Mouse (Mus musculus): ENCODE results near the gene Slk. TPM values are rescaled to one million over a fixed set of nuclear protein-coding genes. Genes with fewer than 3 reads are reported as not detected.
A peak's percentile ranks its signal among the peaks of the same experiment; 100 is the strongest.
"Not testable (repeated sequence)": the region's sequence is repeated elsewhere in the genome, so short reads cannot be mapped to it uniquely, and the experiment has no call there.

Gene Slk
- total RNA-seq, 2 experiments from 2014 or later: 101 to 164 TPM

DNA sequence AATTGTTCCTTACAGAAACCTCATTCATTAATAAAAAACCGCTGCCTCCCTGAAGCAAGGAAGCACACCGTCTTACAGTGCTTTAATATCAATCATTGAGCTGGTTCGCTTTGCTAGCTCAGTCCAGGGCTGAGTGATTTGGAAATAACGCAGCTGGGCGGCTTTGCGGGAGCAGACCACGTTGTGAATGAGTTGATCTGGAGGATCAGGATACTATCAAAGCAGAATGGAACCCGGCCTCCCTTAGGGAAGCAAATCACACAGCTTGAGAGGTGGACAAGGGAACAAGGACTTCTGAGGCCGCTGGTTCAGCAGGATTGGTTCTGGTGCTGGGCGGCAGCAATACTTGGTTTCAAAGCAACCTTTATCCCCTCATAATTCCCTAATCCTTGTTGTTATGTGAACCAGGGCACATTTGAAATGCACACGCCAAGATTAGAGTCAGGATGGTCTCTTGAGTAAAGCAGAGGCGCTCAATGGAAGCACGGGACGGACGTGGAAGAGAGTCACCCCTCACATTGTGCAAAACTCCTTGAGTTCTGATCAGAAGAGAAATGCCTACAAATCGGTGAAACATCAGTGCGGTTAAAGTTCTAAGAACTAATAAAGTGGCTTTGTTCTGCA is 14.3 kb upstream of the Slk start:
- no peak for ATAC-seq (replicated peaks; ENCODE audit: low FRiP score, low TSS enrichment, poor library complexity, severe bottlenecking)

DNA sequence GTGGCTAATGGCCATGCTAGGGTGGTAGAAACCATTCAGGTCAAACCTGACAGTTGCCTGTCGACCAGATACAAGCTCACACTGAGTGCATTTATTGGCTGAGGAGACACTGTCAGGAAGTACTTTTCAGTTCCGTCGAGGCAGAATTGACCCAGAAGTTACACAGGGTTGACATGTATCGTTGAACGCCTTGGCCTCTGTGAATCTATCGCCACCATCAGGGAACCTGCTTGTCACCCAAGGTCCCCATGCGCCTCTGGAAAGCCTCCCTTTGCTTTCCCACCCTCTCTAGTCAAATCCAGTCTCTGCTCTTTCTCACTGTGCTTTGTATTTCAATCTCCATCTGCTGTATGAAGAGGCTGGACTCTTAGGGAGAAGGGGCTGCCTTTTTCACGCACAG is 13.5 kb upstream of the Slk start:
- no peak for ATAC-seq (replicated peaks; ENCODE audit: low FRiP score, low TSS enrichment, poor library complexity, severe bottlenecking)

DNA sequence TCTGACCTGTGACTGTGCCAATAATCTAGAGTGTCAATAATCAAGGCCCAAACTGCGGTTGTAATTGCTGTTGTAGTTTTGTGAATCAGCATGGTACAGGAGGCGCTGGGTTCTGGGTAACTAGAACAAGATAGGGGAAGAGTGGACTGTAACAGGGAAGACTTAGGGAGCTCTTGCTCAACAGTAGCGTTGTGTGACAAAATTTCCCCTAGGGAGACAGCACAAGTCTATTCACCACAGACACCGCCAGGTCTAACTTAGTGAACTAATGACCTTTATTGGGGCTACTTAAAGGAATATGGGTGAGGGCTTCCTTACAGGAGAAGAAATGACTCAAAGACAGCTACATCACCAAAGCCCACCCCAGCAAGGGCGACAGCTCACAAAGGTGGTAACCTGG is 9.4 kb upstream of the Slk start:
- no peak for ATAC-seq (replicated peaks; ENCODE audit: low FRiP score, low TSS enrichment, poor library complexity, severe bottlenecking)

DNA sequence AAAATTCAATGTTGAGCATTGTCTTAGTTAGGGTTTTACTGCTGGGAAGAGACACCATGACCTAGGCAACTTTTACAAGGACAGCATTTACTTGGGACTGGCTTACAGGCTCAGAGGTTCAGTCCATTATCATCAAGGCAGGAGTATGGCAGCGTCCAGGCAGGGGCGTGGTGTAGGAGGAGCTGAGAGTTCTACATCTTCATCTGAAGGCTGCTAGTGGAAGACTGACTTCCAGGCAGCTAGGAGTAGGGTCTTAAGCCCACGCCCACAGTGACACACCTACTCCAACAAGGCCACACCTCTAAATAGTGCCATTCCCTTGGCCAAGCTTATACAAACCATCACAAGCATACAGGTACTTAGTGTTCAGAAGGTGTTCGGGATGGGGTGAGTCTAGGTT is 7.5 kb upstream of the Slk start:
- ATAC-seq (replicated peaks; ENCODE audit: low FRiP score, low TSS enrichment, poor library complexity, severe bottlenecking): not testable (repeated sequence)

DNA sequence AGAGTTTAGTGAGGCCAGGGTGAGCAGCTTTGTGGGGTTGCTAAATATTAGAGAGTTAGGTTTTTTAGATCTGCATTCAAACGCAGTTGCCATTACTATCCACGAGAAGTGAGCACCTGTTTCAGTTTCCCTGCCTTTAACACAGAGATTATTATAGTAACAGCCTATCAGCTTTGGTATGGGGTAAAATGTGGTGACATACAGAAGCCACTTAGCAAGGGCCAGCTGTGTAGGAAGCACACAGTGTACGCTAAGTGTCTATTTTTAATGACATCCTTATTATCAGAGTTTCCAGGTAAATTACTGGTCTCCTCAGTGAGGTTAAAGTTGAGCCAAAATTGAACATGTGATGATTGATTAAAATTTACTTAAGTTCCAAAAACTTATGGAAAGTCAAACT is 5.8 kb upstream of the Slk start:
- no peak for ATAC-seq (replicated peaks; ENCODE audit: low FRiP score, low TSS enrichment, poor library complexity, severe bottlenecking)

DNA sequence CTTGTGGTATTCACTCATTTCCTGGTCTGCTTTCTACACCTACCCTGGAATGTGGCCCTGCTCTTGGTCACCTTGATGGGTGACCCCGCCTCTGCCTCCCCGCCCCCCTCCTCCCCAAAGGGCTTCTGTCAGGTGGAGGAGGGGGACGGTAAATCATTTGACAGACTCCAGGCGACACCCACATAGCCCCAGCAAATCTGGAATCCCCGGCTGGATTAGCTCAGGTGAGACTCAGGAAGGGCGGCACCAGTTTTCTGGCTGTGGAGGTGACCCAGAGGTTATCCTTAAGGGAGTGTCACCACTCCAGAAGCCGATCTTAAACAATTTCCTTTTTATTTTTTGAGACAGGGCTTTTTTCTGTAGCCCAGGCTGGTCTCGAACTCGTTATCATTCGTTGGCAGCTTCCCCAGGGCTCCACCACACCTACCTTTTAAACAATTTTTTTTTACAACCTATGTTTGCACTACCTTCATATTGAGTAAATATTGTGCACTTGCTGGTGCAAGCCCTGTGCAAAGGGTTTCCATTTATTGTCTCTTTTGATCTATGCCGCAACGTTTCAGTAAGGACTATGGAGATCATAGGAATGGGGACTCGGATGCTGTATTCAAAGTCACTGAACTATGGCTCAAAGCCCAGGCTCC is 775 bp upstream of the Slk start:
- ATAC-seq (replicated peaks; ENCODE audit: low FRiP score, low TSS enrichment, poor library complexity, severe bottlenecking): peak; percentile 5; the same call in 1 of the 2 replicates

DNA sequence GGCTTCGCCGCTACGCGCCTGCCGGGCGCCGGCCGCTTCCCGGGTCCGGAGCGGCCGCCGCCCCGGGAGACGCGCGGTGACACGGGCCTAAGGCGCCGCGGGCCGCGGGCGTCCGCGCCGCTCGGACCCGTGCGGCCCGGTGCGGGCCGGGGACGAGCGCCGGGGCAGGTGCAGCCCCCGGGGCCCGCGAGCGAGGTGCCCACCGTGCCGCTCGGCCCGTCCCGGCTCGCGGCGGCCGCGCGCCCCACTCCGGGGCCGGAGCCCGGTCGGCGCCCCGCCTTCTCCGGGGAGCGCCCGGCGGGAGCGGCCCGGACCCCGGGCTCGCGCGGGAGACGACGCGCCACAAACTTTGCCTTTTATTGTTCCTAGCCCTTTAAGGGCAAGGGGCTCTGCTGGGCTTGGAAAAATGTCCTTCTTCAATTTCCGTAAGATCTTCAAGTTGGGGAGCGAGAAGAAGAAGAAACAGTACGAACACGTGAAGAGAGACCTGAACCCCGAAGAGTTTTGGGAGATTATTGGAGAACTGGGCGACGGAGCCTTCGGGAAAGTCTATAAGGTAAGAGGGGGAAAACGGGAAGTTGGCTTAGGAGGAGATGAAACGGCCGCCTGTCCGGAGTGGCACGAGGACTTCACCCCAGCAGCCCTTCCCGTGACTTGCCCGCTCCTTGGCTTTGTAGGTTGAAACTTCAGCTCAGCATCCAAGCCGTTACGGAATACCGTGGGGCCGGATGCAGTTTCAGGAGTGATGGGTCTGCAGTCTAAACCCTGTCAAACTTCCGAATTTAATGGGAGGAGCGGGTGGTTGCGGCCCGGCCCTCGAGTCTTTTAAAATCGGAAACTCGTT is 532 bp downstream of the Slk start:
- ATAC-seq (replicated peaks; ENCODE audit: low FRiP score, low TSS enrichment, poor library complexity, severe bottlenecking): peak; percentile 34

DNA sequence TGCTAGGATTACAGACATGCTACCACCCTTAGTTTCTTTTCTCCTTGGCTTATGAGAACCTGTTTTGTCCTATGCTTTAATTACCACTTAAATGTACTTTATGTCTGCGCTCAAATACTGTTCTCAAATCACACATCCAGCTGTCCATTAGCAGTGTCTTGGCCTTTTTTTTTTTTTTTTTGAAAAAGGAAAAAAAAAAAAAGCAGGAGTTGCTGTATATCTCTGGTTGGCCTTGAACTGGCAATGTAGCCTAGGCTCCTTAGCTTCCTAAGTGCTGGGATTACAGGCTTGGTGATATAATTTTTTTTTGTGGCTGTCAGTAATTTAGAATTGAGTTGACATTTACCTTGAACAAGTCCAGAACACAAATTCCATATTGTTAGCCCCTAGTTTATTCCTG is 6.3 kb downstream of the Slk start:
- ATAC-seq (replicated peaks; ENCODE audit: low FRiP score, low TSS enrichment, poor library complexity, severe bottlenecking): no peak

DNA sequence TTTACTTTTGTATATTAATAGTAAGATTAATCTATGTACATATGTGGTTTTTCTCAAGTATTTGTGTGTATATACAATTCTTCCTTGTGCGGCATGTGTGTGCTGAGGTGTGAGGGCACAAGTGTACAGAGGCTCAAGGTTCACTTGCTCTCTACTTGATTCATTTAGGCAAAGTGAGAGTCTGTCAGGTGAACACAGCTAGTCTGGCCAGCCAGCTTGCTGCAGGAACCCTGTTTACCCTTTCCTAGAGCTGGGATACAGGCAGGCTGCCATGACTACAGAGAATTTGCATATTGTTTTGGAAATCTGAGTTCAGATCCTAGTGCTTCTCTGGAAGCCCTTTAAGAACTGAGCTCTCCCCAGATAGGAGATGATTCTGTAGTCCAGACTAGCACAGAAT is 7.5 kb downstream of the Slk start:
- ATAC-seq (replicated peaks; ENCODE audit: low FRiP score, low TSS enrichment, poor library complexity, severe bottlenecking): no peak

DNA sequence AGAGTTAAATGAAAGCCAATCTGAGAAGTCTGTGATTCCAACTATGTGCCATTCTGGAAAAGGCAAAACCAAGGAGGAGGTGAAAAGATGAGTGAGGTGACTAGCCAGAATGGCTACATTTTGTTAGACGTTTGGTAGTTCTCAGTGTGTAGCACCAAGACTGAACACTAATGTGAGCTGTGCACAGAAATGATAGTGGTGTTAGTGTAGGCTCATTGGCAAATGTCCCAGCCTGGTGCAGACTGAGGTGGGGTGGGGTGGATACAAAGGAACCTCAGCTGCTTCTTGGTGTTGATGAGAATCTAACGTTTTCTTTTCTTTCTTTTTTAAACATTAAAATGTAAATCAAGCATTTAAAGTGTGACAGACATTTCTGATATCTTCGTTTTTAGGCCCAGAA is 29.0 kb downstream of the Slk start:
- peak; percentile 99 for ATAC-seq (replicated peaks; ENCODE audit: low FRiP score, low TSS enrichment, poor library complexity, severe bottlenecking)

DNA sequence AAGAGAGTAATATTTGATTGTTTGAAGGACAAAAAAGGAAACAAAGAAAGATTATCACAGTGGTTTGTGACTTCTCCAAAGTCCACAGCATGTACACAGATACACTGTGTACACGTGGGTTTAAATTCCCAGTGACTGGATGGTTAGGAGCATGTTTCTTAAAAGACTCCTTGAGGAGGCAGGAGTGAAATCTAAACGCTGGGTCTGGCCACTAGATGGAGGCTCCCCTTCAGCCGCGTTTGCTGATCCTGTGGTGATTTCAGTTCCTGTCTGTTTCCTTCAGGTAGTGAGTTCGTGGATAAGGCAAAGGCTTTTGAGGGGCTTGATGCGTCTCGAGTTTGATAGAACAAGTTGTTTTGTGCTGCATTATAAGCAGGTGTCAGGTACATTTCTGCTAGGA is 34.0 kb downstream of the Slk start:
- ATAC-seq (replicated peaks; ENCODE audit: low FRiP score, low TSS enrichment, poor library complexity, severe bottlenecking): no peak

DNA sequence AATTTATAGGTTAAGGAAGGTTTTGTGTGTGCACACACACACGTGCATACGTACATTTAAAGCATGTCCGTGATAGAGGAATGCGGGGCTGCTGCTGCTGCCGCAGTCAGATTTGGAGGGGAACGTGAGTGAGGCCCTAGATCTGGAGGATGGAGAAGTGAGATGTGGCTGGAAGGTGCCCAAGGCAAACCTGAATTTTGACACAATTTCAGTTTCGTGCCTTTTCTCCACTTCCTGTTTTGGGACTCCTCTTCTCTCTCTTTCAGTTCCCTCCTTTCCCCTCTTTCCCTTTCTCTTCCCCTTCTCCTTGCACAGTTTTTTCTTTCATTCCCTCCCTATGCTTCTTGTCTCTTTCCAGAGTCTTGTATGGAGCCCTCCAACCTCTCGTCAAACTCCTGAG is 42.0 kb downstream of the Slk start:
- no peak for ATAC-seq (replicated peaks; ENCODE audit: low FRiP score, low TSS enrichment, poor library complexity, severe bottlenecking)

DNA sequence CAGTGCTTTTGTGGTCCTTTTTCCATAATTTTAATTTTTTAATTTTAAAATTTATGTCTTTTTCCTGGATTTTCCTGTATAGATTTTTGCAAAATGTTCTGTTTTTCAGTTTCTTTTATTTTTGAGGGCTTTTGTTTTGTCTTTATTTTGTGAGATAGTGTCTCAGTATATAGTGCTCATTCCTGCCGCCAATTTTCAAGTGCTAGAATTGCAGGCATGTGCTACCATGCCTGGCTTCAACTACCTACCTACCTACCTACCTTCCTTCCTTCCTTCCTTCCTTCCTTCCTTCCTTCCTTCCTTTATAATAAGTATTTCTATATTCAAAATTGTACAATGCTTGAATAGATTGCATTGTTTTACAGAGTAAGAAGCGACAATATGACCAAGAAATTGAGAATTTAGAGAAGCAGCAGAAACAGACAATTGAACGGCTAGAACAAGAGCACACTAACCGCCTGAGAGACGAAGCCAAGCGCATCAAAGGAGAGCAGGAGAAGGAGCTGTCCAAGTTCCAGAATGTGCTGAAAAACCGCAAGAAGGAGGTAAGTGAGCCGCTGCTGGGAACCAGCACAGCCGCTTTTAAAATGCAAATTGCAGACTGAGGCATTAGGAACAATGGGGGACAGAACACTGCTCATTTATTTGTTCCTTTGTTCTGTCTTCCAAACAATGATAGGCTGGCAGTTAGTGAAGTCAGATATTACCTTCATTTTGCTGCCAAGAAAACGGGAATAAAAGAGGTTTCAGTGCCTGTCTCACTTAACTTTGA is 45.6 kb downstream of the Slk start:
- ATAC-seq (replicated peaks; ENCODE audit: low FRiP score, low TSS enrichment, poor library complexity, severe bottlenecking): no peak

DNA sequence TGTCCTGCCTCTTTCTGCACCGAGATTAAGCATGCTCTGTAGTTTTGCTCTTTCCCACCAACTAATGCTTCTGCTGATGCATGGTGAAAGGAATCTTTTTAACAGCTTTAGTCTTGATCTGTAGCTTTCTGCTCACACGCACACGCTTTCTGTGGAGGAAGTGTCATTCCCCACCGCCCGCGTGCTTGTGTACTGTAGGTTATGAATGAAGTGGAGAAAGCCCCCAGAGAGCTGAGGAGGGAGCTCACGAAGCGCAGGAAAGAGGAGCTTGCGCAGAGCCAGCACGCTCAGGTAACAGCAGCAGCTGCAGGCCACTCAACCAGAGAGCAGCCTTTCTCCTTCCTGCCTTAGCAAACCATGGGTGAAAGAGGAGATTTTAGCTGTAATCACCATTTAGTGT is 48.0 kb downstream of the Slk start:
- ATAC-seq (replicated peaks; ENCODE audit: low FRiP score, low TSS enrichment, poor library complexity, severe bottlenecking): no peak

DNA sequence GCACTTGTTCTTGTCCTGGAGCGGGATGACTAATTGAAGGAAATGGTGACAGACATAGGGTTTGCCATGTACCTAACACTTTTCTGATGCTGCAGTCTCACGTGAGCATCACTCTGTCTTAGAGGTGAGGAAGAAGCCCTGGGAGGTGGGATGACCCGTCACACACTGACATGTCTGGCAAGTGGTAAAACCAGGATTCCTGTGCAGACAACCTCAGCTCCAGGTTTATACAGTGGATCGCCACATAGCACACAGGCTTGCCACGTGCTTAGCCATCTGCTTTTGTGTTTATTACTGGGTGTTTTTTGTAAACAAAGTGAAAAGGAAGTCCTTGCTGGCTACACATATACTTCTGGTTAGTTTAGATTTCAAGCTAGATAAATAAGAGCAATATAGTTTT is 49.6 kb downstream of the Slk start:
- ATAC-seq (replicated peaks; ENCODE audit: low FRiP score, low TSS enrichment, poor library complexity, severe bottlenecking): no peak

DNA sequence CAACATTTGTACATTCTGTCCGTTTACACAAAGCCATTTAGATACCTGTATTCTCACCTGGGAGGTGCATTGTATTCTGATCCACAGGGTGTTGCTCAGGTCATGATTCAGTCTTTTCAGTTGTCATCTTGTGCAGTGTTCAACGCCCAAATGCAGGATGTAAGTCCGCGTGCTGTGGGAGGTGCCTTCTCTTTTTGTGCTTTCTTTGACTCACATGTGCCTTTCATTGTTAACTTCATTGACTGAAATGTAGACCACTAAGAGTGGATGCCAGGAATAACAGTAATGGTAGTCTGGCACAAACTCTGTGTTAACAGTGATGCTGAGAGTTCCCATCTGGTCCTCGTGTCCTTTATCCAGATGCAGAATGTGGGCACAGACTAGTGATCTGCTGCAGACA is 50.9 kb downstream of the Slk start:
- no peak for ATAC-seq (replicated peaks; ENCODE audit: low FRiP score, low TSS enrichment, poor library complexity, severe bottlenecking)

DNA sequence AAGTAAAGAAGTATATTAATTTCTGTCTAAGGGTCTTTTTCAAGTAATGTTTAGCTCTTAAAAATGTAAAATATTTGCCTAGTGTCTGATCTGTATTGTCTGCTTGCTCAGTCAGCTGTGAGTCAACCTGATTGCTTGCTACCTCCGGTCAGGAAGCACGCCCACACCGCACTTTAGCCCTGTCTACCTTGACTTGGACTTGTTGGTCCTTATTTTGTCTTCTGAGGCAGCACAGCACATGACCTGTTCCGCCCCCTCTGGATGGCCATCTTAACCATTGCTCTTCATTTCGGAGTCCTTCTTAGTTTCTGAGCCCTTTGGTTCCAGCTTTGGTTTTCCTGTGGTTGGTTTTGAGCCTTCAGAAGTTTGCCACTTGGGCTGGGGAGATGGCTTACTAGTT is 52.3 kb downstream of the Slk start:
- ATAC-seq (replicated peaks; ENCODE audit: low FRiP score, low TSS enrichment, poor library complexity, severe bottlenecking): no peak

DNA sequence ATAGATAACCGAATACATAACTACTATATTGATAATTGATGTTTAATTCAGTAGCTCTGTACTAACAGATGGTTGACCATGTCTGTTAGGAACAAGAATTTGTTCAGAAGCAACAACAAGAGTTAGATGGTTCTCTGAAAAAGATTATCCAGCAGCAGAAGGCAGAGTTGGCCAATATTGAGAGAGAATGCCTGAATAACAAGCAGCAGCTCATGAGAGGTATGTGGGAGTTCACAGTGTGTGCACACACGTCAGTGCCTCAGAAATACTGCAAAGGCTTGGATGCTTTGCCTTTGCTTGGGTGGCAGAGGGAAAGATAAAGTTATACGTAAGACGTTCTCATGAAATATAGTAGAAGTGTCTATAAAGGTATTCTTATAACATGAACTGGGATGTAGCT is 55.9 kb downstream of the Slk start:
- no peak for ATAC-seq (replicated peaks; ENCODE audit: low FRiP score, low TSS enrichment, poor library complexity, severe bottlenecking)

DNA sequence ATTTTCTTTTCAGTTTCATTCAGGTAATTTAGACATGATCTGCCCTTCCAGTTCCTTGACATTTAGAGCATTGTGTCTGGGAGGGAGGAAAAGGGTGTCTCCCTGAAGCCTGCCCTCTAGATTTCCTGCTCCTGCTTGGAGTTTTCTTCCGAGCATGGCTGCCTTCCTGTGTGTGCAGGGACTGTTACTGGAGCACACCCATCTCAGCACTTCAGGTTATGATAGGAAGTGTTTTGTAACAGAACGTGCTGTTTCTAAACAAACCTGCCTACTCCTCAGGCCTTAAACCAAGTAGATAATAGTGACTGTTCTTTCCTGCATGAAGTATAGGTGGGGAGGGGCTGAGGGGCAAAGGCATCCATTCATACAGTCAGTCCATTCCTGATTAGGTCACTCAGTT is 64.4 kb downstream of the Slk start:
- no peak for ATAC-seq (replicated peaks; ENCODE audit: low FRiP score, low TSS enrichment, poor library complexity, severe bottlenecking)

DNA sequence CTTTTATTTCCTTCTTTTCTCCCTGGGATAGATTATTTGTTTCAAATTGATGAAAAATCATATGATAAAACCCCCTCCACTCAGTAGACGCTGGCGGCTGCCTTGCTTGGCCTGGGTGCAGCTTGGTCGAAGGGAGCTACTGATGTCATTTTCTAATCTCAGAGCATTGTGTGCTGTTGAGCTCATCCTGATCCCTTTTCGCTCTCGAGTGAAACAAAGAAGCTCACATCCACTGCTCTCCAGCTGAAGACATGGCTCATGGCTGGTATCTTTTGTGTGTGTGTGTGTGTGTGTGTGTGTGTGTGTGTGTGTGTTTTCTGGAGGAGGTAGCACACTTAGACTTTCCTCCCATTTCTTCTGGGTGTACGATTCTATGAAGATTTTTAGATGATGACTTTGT is 66.1 kb downstream of the Slk start:
- no peak for ATAC-seq (replicated peaks; ENCODE audit: low FRiP score, low TSS enrichment, poor library complexity, severe bottlenecking)
